Mouse (Mus musculus) right cerebral cortex, postnatal 10 days (tissue): Measurements from ENCODE around the gene Prkab1.

Experiments used
- DNase-seq, 2 experiments: peaks; one replicate each; pipeline ENCODE4 v3.0.0; 2021; ENCODE audit warnings: low spot score in 2 of 2

The Prkab1 gene

GRCm38 (mm10) chr5:115979134-115979696 lies 45.1 kb downstream of the Prkab1 start:
- no peak for DNase-seq

GRCm38 (mm10) chr5:115978255-115978654 lies 46.1 kb downstream of the Prkab1 start:
- DNase-seq = no peak

- no peak for DNase-seq
Measured at GRCm38 (mm10) chr5:115977757-115978156, 46.6 kb downstream of the Prkab1 start.

- no peak for DNase-seq
Measured at GRCm38 (mm10) chr5:115977266-115977665, 47.0 kb downstream of the Prkab1 start.

GRCm38 (mm10) chr5:115976446-115976845 lies 47.9 kb downstream of the Prkab1 start:
- no peak for DNase-seq

GRCm38 (mm10) chr5:115975672-115976071 lies 48.6 kb downstream of the Prkab1 start:
- DNase-seq = no peak

- DNase-seq = no peak
Measured at GRCm38 (mm10) chr5:115971236-115971635, 53.1 kb downstream of the Prkab1 start.
